Mouse (Mus musculus) hindbrain, embryonic 16.5 days (tissue): ENCODE results near the gene Arhgef9. TPM values are rescaled to one million over a fixed set of nuclear protein-coding genes. Genes with fewer than 3 reads are reported as not detected.

Experiments
- ATAC-seq: fragments of 200-750 bp; cut with Nextera tagmentation; 2 replicates; pipeline ENCODE4 v1.8.0; 2017; ENCODE audit warnings: moderate TSS enrichment, moderate library complexity
- H3K27ac ChIP-seq: fragments of 300-500 bp; sonication (generic); 2 replicates; pipeline ENCODE4 v1.5.1; 2014; ENCODE audit warnings: low read depth, mild to moderate bottlenecking, control low read depth, low read length, moderate library complexity
- H3K27me3 ChIP-seq: fragments of 300-500 bp; sonication (generic); replicated peaks from 2 replicates; pipeline ENCODE4 v1.6.1; 2014; ENCODE audit warnings: low read length; ENCODE audit not compliant: control insufficient read depth, insufficient read depth
- H3K36me3 ChIP-seq: fragments of 300-500 bp; sonication (generic); 2 replicates; pipeline ENCODE4 v1.6.1; 2014; ENCODE audit warnings: mild to moderate bottlenecking, low read length, moderate library complexity, mixed read lengths; ENCODE audit not compliant: control insufficient read depth, insufficient read depth
- H3K4me1 ChIP-seq: fragments of 300-500 bp; sonication (generic); 2 replicates; pipeline ENCODE4 v1.6.1; 2014; ENCODE audit warnings: low read depth, low read length; ENCODE audit not compliant: control insufficient read depth, insufficient read depth
- H3K4me2 ChIP-seq: fragments of 300-500 bp; sonication (generic); 2 replicates; pipeline ENCODE4 v1.6.1; 2014; ENCODE audit warnings: mild to moderate bottlenecking, low read length, control low read depth, moderate library complexity
- H3K4me3 ChIP-seq: fragments of 300-500 bp; sonication (generic); 2 replicates; pipeline ENCODE4 v1.5.1; 2014; ENCODE audit warnings: mild to moderate bottlenecking, low read length, control low read depth, moderate library complexity
- H3K9ac ChIP-seq: fragments of 300-500 bp; sonication (generic); 2 replicates; pipeline ENCODE4 v1.6.1; 2014; ENCODE audit warnings: low read depth, mild to moderate bottlenecking, control low read depth, low read length, moderate library complexity
- H3K9me3 ChIP-seq: fragments of 300-500 bp; sonication (generic); 2 replicates; pipeline ENCODE4 v1.6.1; 2014; ENCODE audit warnings: mild to moderate bottlenecking, low read length, moderate library complexity; ENCODE audit not compliant: control insufficient read depth
- WGBS: fragments of 180-500 bp; shearing (Covaris S2); extraction: QIAGEN DNeasy Blood & Tissue Kit; methylation state at CpG from one replicate; pipeline ENCODE4 v1.1.7; 2014; 5-methylcytosine and 5-hydroxymethylcytosine counted together
- polyA plus RNA-seq: library from polyadenylated mRNA; unstranded; fragments of >200 nt; fragmentation: Nextera tagmentation; extraction: Ambion mirVana; gene quantifications from 2 replicates; pipeline ENCODE4 v1.2.1, GENCODE M21; 2015

Arhgef9 gene
- polyA plus RNA-seq, 1 experiment from 2014 or later = 47.7 TPM

- ATAC-seq = peak; percentile 96
- Histone ChIP-seq H3K4me2 (peak within 1 kb of the TSS; percentile 68), H3K9ac (peak within 1 kb of the TSS; percentile 70), H3K36me3 (no peaks in the 10 kb centered on the region), H3K27me3 (no peaks in the 10 kb centered on the region), H3K4me3 (peak within 1 kb of the TSS; percentile 55), H3K27ac (peak within 1 kb of the TSS; percentile 87), H3K4me1 (peaks cover 2% of the 10 kb centered on the region; the same call in 1 of the 2 replicates), H3K9me3 (no peaks in the 10 kb centered on the region)
- WGBS = 14% methylated on average over 29 of the region's 30 CpGs
These were observed 170.2 kb downstream of the Arhgef9 start, which contains the start of gene Spin4 for GRCm38 (mm10) chrX:95026361-95026892. Gene Spin4 (minus strand): TSS chrX:95026682.

- 20% methylated on average over 23 of the region's 23 CpGs for WGBS
- peak overlapping the region; percentile 70 for H3K9ac ChIP-seq
These were observed 170.8 kb downstream of the Arhgef9 start for GRCm38 (mm10) chrX:95025779-95026360.

GRCm38 (mm10) chrX:95012033-95012432 is 184.6 kb downstream of the Arhgef9 start:
- no peaks in the 10 kb centered on the region for H3K27me3 ChIP-seq
- no peaks in the 10 kb centered on the region for H3K36me3 ChIP-seq
- H3K27ac ChIP-seq = no peak overlapping the region
- H3K9ac ChIP-seq = no peak overlapping the region
- H3K4me3 ChIP-seq = no peak overlapping the region
- H3K4me2 ChIP-seq = no peak overlapping the region
- ATAC-seq = no peak
- H3K9me3 ChIP-seq = no peaks in the 10 kb centered on the region
- H3K4me1 ChIP-seq = no peaks in the 10 kb centered on the region
- WGBS = 19% methylated on average over 4 of the region's 4 CpGs

More at GRCm38 (mm10) chrX:95025779-95026360, 170.8 kb downstream of the Arhgef9 start:
- peak overlapping the region; percentile 68 for H3K4me2 ChIP-seq
- H3K27ac ChIP-seq = peak overlapping the region; percentile 87
- peak; percentile 74 for ATAC-seq
- peak overlapping the region; percentile 55 for H3K4me3 ChIP-seq
- no peaks in the 10 kb centered on the region for H3K27me3 ChIP-seq
- H3K9me3 ChIP-seq = no peaks in the 10 kb centered on the region
- peaks cover 2% of the 10 kb centered on the region; the same call in 1 of the 2 replicates for H3K4me1 ChIP-seq
- H3K36me3 ChIP-seq = no peaks in the 10 kb centered on the region

Other genes with a start within 250 kb of the Arhgef9 start
- 2.8 and 3.3 TPM in 2 replicates for gene Spin4, start 170.2 kb downstream of the Arhgef9 start, polyA plus RNA-seq
- gene Amer1, start 248.0 kb upstream of the Arhgef9 start, polyA plus RNA-seq = 12.4 and 13.6 TPM in 2 replicates